Mouse (Mus musculus): Measurements from ENCODE around the gene Exoc2.

Gene Exoc2

DNA sequence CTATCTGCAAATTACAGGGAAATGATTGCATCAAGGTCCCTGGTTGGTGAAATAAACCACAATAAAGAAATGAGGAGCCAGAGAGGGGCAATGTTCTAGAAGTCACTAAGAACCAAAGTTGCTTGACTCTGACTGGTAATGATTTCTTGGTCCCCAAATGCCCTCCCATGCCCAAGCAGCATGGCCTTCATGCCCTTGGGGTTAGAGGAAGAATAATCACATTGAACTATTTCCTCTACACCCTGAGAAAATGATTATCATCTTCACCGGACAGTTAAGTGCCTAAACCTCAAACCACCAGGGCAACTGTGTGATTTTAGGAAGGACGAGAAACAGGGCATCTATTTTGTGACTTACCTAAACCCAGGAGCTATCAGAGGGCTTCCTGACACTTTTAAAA is 197.9 kb downstream of the Exoc2 start:
- no peak for TF ChIP-seq NANOG (IDR thresholded peaks at IDR 0.05; ENCODE audit: borderline replicate concordance, low read length)
- TF ChIP-seq CTCF (conservative IDR thresholded peaks at IDR 0.05; ENCODE audit: low read length), result no peak
- no peak for TF ChIP-seq POU5F1 (IDR thresholded peaks at IDR 0.05; ENCODE audit: borderline replicate concordance, low read length)
- Histone ChIP-seq H3K27me3 (ENCODE audit: insufficient read depth, low read length) (no peaks in the 10 kb centered on the region), H3K36me3 (ENCODE audit: insufficient read depth, low read length) (no peaks in the 10 kb centered on the region), H3K4me3 (replicated peaks; ENCODE audit: low read length) (no peak overlapping the region), H3K4me1 (replicated peaks; ENCODE audit: low read depth, low read length) (no peaks in the 10 kb centered on the region), H3K9me3 (ENCODE audit: low read length) (no peaks in the 10 kb centered on the region)

- Histone ChIP-seq H3K36me3 (ENCODE audit: insufficient read depth, low read length) (no peaks in the 10 kb centered on the region), H3K4me3 (replicated peaks; ENCODE audit: low read length) (no peak overlapping the region), H3K27me3 (ENCODE audit: insufficient read depth, low read length) (no peaks in the 10 kb centered on the region; the same call in 1 of the 2 replicates), H3K4me1 (replicated peaks; ENCODE audit: low read depth, low read length) (no peaks in the 10 kb centered on the region), H3K9me3 (ENCODE audit: low read length) (no peaks in the 10 kb centered on the region)
- TF ChIP-seq NANOG (IDR thresholded peaks at IDR 0.05; ENCODE audit: borderline replicate concordance, low read length) (no peak), POU5F1 (IDR thresholded peaks at IDR 0.05; ENCODE audit: borderline replicate concordance, low read length) (no peak), CTCF (conservative IDR thresholded peaks at IDR 0.05; ENCODE audit: low read length) (no peak)
Observed at GRCm38 (mm10) chr13:30767477-30768127, 206.3 kb downstream of the Exoc2 start.

- TF ChIP-seq POU5F1 (IDR thresholded peaks at IDR 0.05; ENCODE audit: borderline replicate concordance, low read length) (no peak), CTCF (conservative IDR thresholded peaks at IDR 0.05; ENCODE audit: low read length) (no peak), NANOG (IDR thresholded peaks at IDR 0.05; ENCODE audit: borderline replicate concordance, low read length) (no peak)
- Histone ChIP-seq H3K27me3 (ENCODE audit: insufficient read depth, low read length) (no peaks in the 10 kb centered on the region; the same call in 1 of the 2 replicates), H3K36me3 (ENCODE audit: insufficient read depth, low read length) (no peaks in the 10 kb centered on the region), H3K4me1 (replicated peaks; ENCODE audit: low read depth, low read length) (no peaks in the 10 kb centered on the region), H3K4me3 (replicated peaks; ENCODE audit: low read length) (no peak overlapping the region), H3K9me3 (ENCODE audit: low read length) (no peaks in the 10 kb centered on the region)
Observed at GRCm38 (mm10) chr13:30766636-30767476, 207.0 kb downstream of the Exoc2 start.

GRCm38 (mm10) chr13:30765906-30766305 is 208.0 kb downstream of the Exoc2 start:
- H3K4me3 ChIP-seq (replicated peaks; ENCODE audit: low read length), result no peak overlapping the region
- no peak for TF ChIP-seq CTCF (conservative IDR thresholded peaks at IDR 0.05; ENCODE audit: low read length)
- no peak for TF ChIP-seq POU5F1 (IDR thresholded peaks at IDR 0.05; ENCODE audit: borderline replicate concordance, low read length)
- TF ChIP-seq NANOG (IDR thresholded peaks at IDR 0.05; ENCODE audit: borderline replicate concordance, low read length), result no peak
- H3K9me3 ChIP-seq (ENCODE audit: low read length), result no peaks in the 10 kb centered on the region
- H3K27me3 ChIP-seq (ENCODE audit: insufficient read depth, low read length), result no peaks in the 10 kb centered on the region; the same call in 1 of the 2 replicates
- no peaks in the 10 kb centered on the region for H3K36me3 ChIP-seq (ENCODE audit: insufficient read depth, low read length)
- H3K4me1 ChIP-seq (replicated peaks; ENCODE audit: low read depth, low read length), result no peaks in the 10 kb centered on the region

- Histone ChIP-seq H3K36me3 (ENCODE audit: insufficient read depth, low read length) (no peaks in the 10 kb centered on the region), H3K9me3 (ENCODE audit: low read length) (no peaks in the 10 kb centered on the region), H3K27me3 (ENCODE audit: insufficient read depth, low read length) (no peaks in the 10 kb centered on the region), H3K4me3 (replicated peaks; ENCODE audit: low read length) (no peak overlapping the region), H3K4me1 (replicated peaks; ENCODE audit: low read depth, low read length) (no peaks in the 10 kb centered on the region)
- TF ChIP-seq CTCF (conservative IDR thresholded peaks at IDR 0.05; ENCODE audit: low read length), result no peak
- TF ChIP-seq NANOG (IDR thresholded peaks at IDR 0.05; ENCODE audit: borderline replicate concordance, low read length), result no peak
- TF ChIP-seq POU5F1 (IDR thresholded peaks at IDR 0.05; ENCODE audit: borderline replicate concordance, low read length), result no peak
Observed at GRCm38 (mm10) chr13:30764014-30764740, 209.7 kb downstream of the Exoc2 start.

Measured in E14TG2a.4 (cell line).